Mouse (Mus musculus): ENCODE data around the gene Jtb. TPM values are rescaled to one million over a fixed set of nuclear protein-coding genes. Genes with fewer than 3 reads are reported as not detected.
A peak's percentile ranks its signal among the peaks of the same experiment; 100 is the strongest.
"Not testable (repeated sequence)": the region's sequence is repeated elsewhere in the genome, so short reads cannot be mapped to it uniquely, and the experiment has no call there.

The Jtb gene
- polyA plus RNA-seq, 1 experiment, result 72.7 TPM

DNA sequence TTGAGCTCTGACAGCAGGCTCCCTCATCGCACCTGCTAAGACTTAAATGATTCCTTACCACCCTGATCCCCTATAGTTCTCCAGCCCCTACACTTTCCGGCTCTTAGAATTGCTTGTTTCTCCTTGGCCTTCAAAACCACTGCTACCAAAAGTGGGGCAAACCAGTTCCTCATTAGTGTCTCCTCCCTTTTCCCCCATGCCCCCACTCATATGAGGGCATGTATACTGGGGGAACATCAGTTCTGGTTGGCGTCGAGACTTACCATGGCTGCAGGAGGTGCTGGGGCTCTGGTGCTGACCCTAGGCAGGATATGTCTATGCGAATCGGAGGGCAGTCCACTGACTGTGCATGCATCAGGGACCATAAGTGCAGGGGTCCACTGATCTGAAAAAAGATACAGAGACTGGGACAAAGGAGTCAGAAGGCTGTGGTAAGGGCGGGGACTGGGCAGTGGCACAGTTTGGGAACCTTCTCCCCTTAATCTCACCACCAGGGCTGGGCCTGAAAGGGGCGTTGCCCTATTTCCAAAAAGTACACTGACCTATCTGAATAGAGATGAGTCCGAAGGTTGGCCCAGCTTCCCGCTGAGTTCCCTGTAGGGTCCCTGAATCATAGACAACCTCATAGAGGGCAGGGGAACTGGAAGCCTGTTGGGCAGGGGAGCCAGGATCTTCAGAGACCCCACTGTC is 10.4 kb downstream of the Jtb start:
- TF ChIP-seq CTCF (IDR thresholded peaks at IDR 0.05; ENCODE audit: control insufficient read depth, insufficient read depth, low read length) (no peak), POLR2A (IDR thresholded peaks at IDR 0.05; ENCODE audit: borderline replicate concordance, control insufficient read depth, low read depth, low read length) (no peak)
- 59% methylated on average over 10 of the region's 10 CpGs for WGBS
- H3K27ac ChIP-seq (ENCODE audit: control insufficient read depth, insufficient read depth, low read depth, low read length, poor library complexity), result no peak overlapping the region

GRCm38 (mm10) chr3:90242984-90243775 is 11.8 kb downstream of the Jtb start, which contains the start of gene Creb3l4:
Gene Creb3l4, minus strand, starts transcription at chr3:90243512.
- Histone ChIP-seq H3K4me1 (ENCODE audit: control insufficient read depth, insufficient read depth, low read length) (peaks cover 5% of the 10 kb centered on the region; the same call in 1 of the 2 replicates), H3K27ac (ENCODE audit: control insufficient read depth, insufficient read depth, low read depth, low read length, poor library complexity) (no peak within 1 kb of the TSS), H3K4me3 (replicated peaks; ENCODE audit: control insufficient read depth, low read depth, low read length) (no peak within 1 kb of the TSS)
- WGBS, result 73% methylated on average over 19 of the region's 19 CpGs
- no peak for TF ChIP-seq CTCF (IDR thresholded peaks at IDR 0.05; ENCODE audit: control insufficient read depth, insufficient read depth, low read length)
- no peak for TF ChIP-seq POLR2A (IDR thresholded peaks at IDR 0.05; ENCODE audit: borderline replicate concordance, control insufficient read depth, low read depth, low read length)

More for the DNA sequence above, 10.4 kb downstream of the Jtb start:
- Histone ChIP-seq H3K4me1 (ENCODE audit: control insufficient read depth, insufficient read depth, low read length) (peaks cover 4% of the 10 kb centered on the region; the same call in 1 of the 2 replicates), H3K4me3 (replicated peaks; ENCODE audit: control insufficient read depth, low read depth, low read length) (no peak overlapping the region)

- peaks cover 5% of the 10 kb centered on the region; the same call in 1 of the 2 replicates for H3K4me1 ChIP-seq (ENCODE audit: control insufficient read depth, insufficient read depth, low read length)
- H3K27ac ChIP-seq (ENCODE audit: control insufficient read depth, insufficient read depth, low read depth, low read length, poor library complexity), result no peak overlapping the region
- H3K4me3 ChIP-seq (replicated peaks; ENCODE audit: control insufficient read depth, low read depth, low read length), result no peak overlapping the region
- TF ChIP-seq CTCF (IDR thresholded peaks at IDR 0.05; ENCODE audit: control insufficient read depth, insufficient read depth, low read length) (no peak), POLR2A (IDR thresholded peaks at IDR 0.05; ENCODE audit: borderline replicate concordance, control insufficient read depth, low read depth, low read length) (no peak)
- WGBS, result 13% methylated on average over 2 of the region's 2 CpGs
Measured at GRCm38 (mm10) chr3:90245406-90245805, 14.0 kb downstream of the Jtb start.

GRCm38 (mm10) chr3:90247630-90247959 is 16.2 kb downstream of the Jtb start:
- H3K4me1 ChIP-seq (ENCODE audit: control insufficient read depth, insufficient read depth, low read length), result peaks cover 1% of the 10 kb centered on the region; the same call in 1 of the 2 replicates
- WGBS, result 5% methylated on average over 3 of the region's 3 CpGs
- peak overlapping the region; percentile 62 for H3K4me3 ChIP-seq (replicated peaks; ENCODE audit: control insufficient read depth, low read depth, low read length)
- no peak for TF ChIP-seq POLR2A (IDR thresholded peaks at IDR 0.05; ENCODE audit: borderline replicate concordance, control insufficient read depth, low read depth, low read length)
- no peak for TF ChIP-seq CTCF (IDR thresholded peaks at IDR 0.05; ENCODE audit: control insufficient read depth, insufficient read depth, low read length)
- peak overlapping the region; percentile 60 for H3K27ac ChIP-seq (ENCODE audit: control insufficient read depth, insufficient read depth, low read depth, low read length, poor library complexity)

- Histone ChIP-seq H3K4me1 (ENCODE audit: control insufficient read depth, insufficient read depth, low read length) (peaks cover 1% of the 10 kb centered on the region; the same call in 1 of the 2 replicates), H3K27ac (ENCODE audit: control insufficient read depth, insufficient read depth, low read depth, low read length, poor library complexity) (peak within 1 kb of the TSS; percentile 84), H3K4me3 (replicated peaks; ENCODE audit: control insufficient read depth, low read depth, low read length) (peak within 1 kb of the TSS; percentile 62)
- WGBS, result under 1% methylated on average over 44 of the region's 44 CpGs
- TF ChIP-seq POLR2A (IDR thresholded peaks at IDR 0.05; ENCODE audit: borderline replicate concordance, control insufficient read depth, low read depth, low read length), result peak; percentile 75; the same call in 1 of the 2 replicates
- TF ChIP-seq CTCF (IDR thresholded peaks at IDR 0.05; ENCODE audit: control insufficient read depth, insufficient read depth, low read length), result no peak
Measured at GRCm38 (mm10) chr3:90247960-90248745, 16.8 kb downstream of the Jtb start, which contains the start of gene Slc39a1. Gene Slc39a1, plus strand, starts transcription at chr3:90248172.

DNA sequence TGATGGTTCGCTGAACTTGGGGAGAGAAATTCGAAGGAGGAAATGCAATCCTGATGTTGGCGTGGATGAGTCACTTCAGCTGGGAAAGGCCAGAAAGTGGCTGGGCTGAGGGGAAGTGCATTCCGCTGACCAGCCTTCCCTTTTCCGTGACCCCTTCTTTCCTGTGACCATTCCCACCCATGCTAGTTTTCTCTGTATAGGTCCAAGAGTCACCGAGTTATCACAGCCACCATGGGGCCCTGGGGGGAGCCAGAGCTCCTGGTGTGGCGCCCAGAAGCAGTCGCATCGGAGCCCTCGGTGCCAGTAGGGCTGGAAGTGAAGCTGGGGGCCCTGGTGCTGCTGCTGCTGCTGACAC is 17.3 kb downstream of the Jtb start:
- H3K27ac ChIP-seq (ENCODE audit: control insufficient read depth, insufficient read depth, low read depth, low read length, poor library complexity), result peak overlapping the region; percentile 84; the same call in 1 of the 2 replicates
- no peak for TF ChIP-seq POLR2A (IDR thresholded peaks at IDR 0.05; ENCODE audit: borderline replicate concordance, control insufficient read depth, low read depth, low read length)
- no peak for TF ChIP-seq CTCF (IDR thresholded peaks at IDR 0.05; ENCODE audit: control insufficient read depth, insufficient read depth, low read length)
- peaks cover 3% of the 10 kb centered on the region; the same call in 1 of the 2 replicates for H3K4me1 ChIP-seq (ENCODE audit: control insufficient read depth, insufficient read depth, low read length)
- peak overlapping the region; percentile 62 for H3K4me3 ChIP-seq (replicated peaks; ENCODE audit: control insufficient read depth, low read depth, low read length)
- WGBS, result 3% methylated on average over 10 of the region's 10 CpGs

GRCm38 (mm10) chr3:90250791-90251190 is 19.4 kb downstream of the Jtb start:
- 85% methylated on average over 6 of the region's 6 CpGs for WGBS
- Histone ChIP-seq H3K4me3 (replicated peaks; ENCODE audit: control insufficient read depth, low read depth, low read length) (no peak overlapping the region), H3K27ac (ENCODE audit: control insufficient read depth, insufficient read depth, low read depth, low read length, poor library complexity) (no peak overlapping the region), H3K4me1 (ENCODE audit: control insufficient read depth, insufficient read depth, low read length) (peaks cover 3% of the 10 kb centered on the region; the same call in 1 of the 2 replicates)
- no peak for TF ChIP-seq POLR2A (IDR thresholded peaks at IDR 0.05; ENCODE audit: borderline replicate concordance, control insufficient read depth, low read depth, low read length)

GRCm38 (mm10) chr3:90251731-90252226 is 20.4 kb downstream of the Jtb start:
- H3K27ac ChIP-seq (ENCODE audit: control insufficient read depth, insufficient read depth, low read depth, low read length, poor library complexity); H3K4me1 ChIP-seq (ENCODE audit: control insufficient read depth, insufficient read depth, low read length); H3K4me3 ChIP-seq (replicated peaks; ENCODE audit: control insufficient read depth, low read depth, low read length): not testable (repeated sequence)
- WGBS, result 89% methylated on average over 10 of the region's 12 CpGs

DNA sequence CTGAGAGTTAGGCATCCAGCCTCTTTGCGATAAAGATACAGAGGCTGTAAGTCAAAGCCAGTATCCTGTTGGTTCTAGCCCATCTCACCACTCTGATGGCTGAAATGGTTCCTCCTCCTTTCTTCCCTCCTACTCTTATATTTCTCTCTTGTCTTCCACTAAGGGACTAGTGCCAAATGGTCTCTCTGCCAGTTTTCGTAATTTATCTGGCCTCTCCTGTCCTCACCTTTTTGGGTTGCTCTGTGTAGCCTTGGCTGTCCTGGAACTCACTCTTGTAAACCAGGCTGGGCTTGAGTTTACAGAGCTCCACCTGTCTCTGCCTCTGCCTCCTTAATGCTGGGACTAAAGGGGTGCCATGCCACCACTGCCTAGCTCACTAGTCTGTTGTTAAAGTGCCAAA is 21.3 kb downstream of the Jtb start:
- not testable (repeated sequence) for H3K27ac ChIP-seq (ENCODE audit: control insufficient read depth, insufficient read depth, low read depth, low read length, poor library complexity); H3K4me1 ChIP-seq (ENCODE audit: control insufficient read depth, insufficient read depth, low read length); H3K4me3 ChIP-seq (replicated peaks; ENCODE audit: control insufficient read depth, low read depth, low read length)
- WGBS, result 81% methylated on average over 2 of the region's 2 CpGs

GRCm38 (mm10) chr3:90253174-90253573 is 21.8 kb downstream of the Jtb start:
- not testable (repeated sequence) for H3K27ac ChIP-seq (ENCODE audit: control insufficient read depth, insufficient read depth, low read depth, low read length, poor library complexity); H3K4me1 ChIP-seq (ENCODE audit: control insufficient read depth, insufficient read depth, low read length); H3K4me3 ChIP-seq (replicated peaks; ENCODE audit: control insufficient read depth, low read depth, low read length)
- WGBS, result 50% methylated on average over 1 of the region's 1 CpGs
